Mouse (Mus musculus) heart, embryonic 11.5 days (tissue): ENCODE measurements at regions not wholly inside any gene's neighbourhood (a gene's known extent, or its start where the extent isn't known, plus 50 kb on each side); places are given as distances from the start of the nearest gene placed in this dataset.

Source experiments
- ATAC-seq: fragments of 200-750 bp; cut with Nextera tagmentation; replicated peaks from 2 replicates; pipeline ENCODE4 v1.8.0; 2017; ENCODE audit warnings: moderate library complexity; ENCODE audit not compliant: insufficient number of reproducible peaks, low FRiP score, low TSS enrichment
- H3K27ac ChIP-seq: fragments of 300-500 bp; sonication (generic); 2 replicates; pipeline ENCODE4 v1.5.1; 2014; ENCODE audit warnings: mild to moderate bottlenecking, low read depth, low read length
- H3K27me3 ChIP-seq: fragments of 300-500 bp; sonication (generic); 2 replicates; pipeline ENCODE4 v1.6.1; 2014; ENCODE audit warnings: mild to moderate bottlenecking, low read length, mixed read lengths; ENCODE audit not compliant: control insufficient read depth, insufficient read depth
- H3K36me3 ChIP-seq: fragments of 300-500 bp; sonication (generic); 2 replicates; pipeline ENCODE4 v1.6.1; 2014; ENCODE audit warnings: mild to moderate bottlenecking, low read length, moderate library complexity, mixed read lengths; ENCODE audit not compliant: control insufficient read depth, insufficient read depth
- H3K4me1 ChIP-seq: fragments of 300-500 bp; sonication (generic); 2 replicates; pipeline ENCODE4 v1.6.1; 2014; ENCODE audit warnings: low read length; ENCODE audit not compliant: control insufficient read depth, insufficient read depth
- H3K4me2 ChIP-seq: fragments of 300-500 bp; sonication (generic); 2 replicates; pipeline ENCODE4 v1.6.1; 2014; ENCODE audit warnings: mild to moderate bottlenecking, moderate library complexity
- H3K4me3 ChIP-seq: fragments of 300-500 bp; sonication (generic); 2 replicates; pipeline ENCODE4 v1.5.1; 2014; ENCODE audit warnings: low read depth, low read length
- H3K9ac ChIP-seq: fragments of 300-500 bp; sonication (generic); 2 replicates; pipeline ENCODE4 v1.6.1; 2014; ENCODE audit warnings: mild to moderate bottlenecking, low read depth, low read length, moderate library complexity
- H3K9me3 ChIP-seq: fragments of 300-500 bp; sonication (generic); replicated peaks from 2 replicates; pipeline ENCODE4 v1.6.1; 2016; ENCODE audit warnings: low read length; ENCODE audit not compliant: control insufficient read depth
- WGBS: fragments of 180-500 bp; shearing (Covaris S2); extraction: QIAGEN DNeasy Blood & Tissue Kit; methylation state at CpG from one replicate; pipeline ENCODE4 v1.1.7; 2014; ENCODE audit not compliant: insufficient replicate concordance; 5-methylcytosine and 5-hydroxymethylcytosine counted together

GRCm38 (mm10) chr7:128861376-128861775 lies 116.6 kb downstream of the Sec23ip start:
- ATAC-seq = no peak

DNA sequence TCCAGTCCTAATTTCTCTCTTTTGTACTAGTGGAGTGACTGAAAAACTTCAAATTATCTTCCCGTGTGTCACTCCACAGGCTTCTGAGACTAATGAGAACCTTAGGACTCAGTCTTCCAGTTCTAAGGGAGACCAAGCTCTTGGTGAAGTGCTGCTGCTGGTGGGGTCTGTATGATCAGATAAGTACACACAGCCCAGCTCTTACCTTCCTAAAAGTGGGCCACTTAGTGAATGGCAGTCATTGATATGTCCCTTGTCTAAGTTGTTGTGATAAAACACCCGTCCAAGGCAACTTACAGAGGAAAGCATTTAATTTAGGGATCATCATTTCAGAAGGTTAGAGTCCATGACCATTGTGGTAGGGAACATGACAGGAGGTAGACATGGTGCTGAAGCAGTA lies 124.1 kb downstream of the Sec23ip start:
- no peaks in the 10 kb centered on the region for H3K36me3 ChIP-seq
- H3K9ac ChIP-seq = no peak overlapping the region
- no peak overlapping the region for H3K4me3 ChIP-seq
- H3K27ac ChIP-seq = no peak overlapping the region
- H3K4me1 ChIP-seq = no peaks in the 10 kb centered on the region
- WGBS = 61% methylated on average over 2 of the region's 2 CpGs
- no peak for ATAC-seq
- no peaks in the 10 kb centered on the region for H3K27me3 ChIP-seq
- H3K9me3 ChIP-seq = no peaks in the 10 kb centered on the region
- no peak overlapping the region for H3K4me2 ChIP-seq

More at GRCm38 (mm10) chr7:128861376-128861775, 116.6 kb downstream of the Sec23ip start:
- Histone ChIP-seq H3K36me3 (no peaks in the 10 kb centered on the region), H3K4me2 (no peak overlapping the region), H3K4me3 (no peak overlapping the region), H3K4me1 (no peaks in the 10 kb centered on the region), H3K27ac (no peak overlapping the region), H3K27me3 (no peaks in the 10 kb centered on the region), H3K9ac (no peak overlapping the region), H3K9me3 (no peaks in the 10 kb centered on the region)
- WGBS = 85% methylated on average over 8 of the region's 8 CpGs

GRCm38 (mm10) chr7:128884015-128884414 lies 139.3 kb downstream of the Sec23ip start:
- no peak for ATAC-seq
- Histone ChIP-seq H3K4me3 (no peak overlapping the region), H3K4me2 (no peak overlapping the region), H3K9ac (no peak overlapping the region), H3K27me3 (no peaks in the 10 kb centered on the region), H3K36me3 (no peaks in the 10 kb centered on the region), H3K27ac (no peak overlapping the region), H3K4me1 (no peaks in the 10 kb centered on the region), H3K9me3 (no peaks in the 10 kb centered on the region)
- 54% methylated on average over 3 of the region's 3 CpGs for WGBS

DNA sequence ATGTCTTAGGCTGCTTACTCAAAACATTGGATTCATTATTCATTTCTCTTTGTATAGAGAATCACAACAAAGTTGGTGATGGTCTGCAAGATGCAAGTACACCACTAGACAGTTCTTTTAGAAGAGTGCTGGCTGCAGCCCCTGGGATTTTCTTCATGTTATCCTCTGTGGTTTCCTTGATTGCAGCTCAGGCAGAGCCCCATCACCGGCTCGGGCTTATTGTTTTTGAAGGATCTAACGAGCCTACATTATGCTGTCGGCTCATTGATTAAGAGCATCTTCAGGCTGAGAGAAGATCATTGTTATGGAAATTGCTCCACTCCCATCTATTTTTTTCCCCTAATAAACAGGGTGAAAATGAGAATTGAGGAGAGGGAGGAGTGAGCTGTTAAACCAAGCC lies 140.8 kb downstream of the Sec23ip start:
- H3K9me3 ChIP-seq = no peaks in the 10 kb centered on the region
- H3K4me1 ChIP-seq = no peaks in the 10 kb centered on the region
- WGBS = 80% methylated on average over 4 of the region's 4 CpGs
- H3K27ac ChIP-seq = no peak overlapping the region
- no peak overlapping the region for H3K4me3 ChIP-seq
- H3K9ac ChIP-seq = no peak overlapping the region
- H3K27me3 ChIP-seq = no peaks in the 10 kb centered on the region
- ATAC-seq = no peak
- no peaks in the 10 kb centered on the region for H3K36me3 ChIP-seq
- no peak overlapping the region for H3K4me2 ChIP-seq

DNA sequence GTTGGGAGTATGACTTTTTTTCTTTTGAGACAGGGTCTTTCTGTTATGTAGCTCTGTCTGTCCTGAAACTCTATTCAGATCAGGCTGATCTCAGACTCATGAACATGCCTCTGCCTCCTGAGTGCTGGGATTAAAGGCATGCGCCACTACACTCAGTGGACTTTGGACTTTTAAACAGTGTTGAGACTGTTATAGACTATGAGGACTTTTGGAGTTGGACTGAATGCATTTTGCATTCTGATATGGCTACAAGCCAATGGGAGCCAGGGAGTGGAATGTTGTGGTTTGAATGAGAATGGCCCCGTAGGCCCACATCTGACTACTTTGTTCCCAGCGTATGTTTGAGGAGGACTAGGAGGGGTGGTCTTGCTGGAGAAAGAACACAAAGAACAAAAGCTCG lies 165.4 kb downstream of the Sec23ip start:
- no peaks in the 10 kb centered on the region for H3K4me1 ChIP-seq
- H3K9ac ChIP-seq = no peak overlapping the region
- no peaks in the 10 kb centered on the region for H3K36me3 ChIP-seq
- no peak for ATAC-seq
- H3K27me3 ChIP-seq = no peaks in the 10 kb centered on the region
- H3K4me2 ChIP-seq = no peak overlapping the region
- no peak overlapping the region for H3K4me3 ChIP-seq
- 78% methylated on average over 4 of the region's 4 CpGs for WGBS
- 0 out of 2 replicates have a peak, but pooled peaks cover 2% of the 10 kb centered on the region for H3K9me3 ChIP-seq
- H3K27ac ChIP-seq = no peak overlapping the region

DNA sequence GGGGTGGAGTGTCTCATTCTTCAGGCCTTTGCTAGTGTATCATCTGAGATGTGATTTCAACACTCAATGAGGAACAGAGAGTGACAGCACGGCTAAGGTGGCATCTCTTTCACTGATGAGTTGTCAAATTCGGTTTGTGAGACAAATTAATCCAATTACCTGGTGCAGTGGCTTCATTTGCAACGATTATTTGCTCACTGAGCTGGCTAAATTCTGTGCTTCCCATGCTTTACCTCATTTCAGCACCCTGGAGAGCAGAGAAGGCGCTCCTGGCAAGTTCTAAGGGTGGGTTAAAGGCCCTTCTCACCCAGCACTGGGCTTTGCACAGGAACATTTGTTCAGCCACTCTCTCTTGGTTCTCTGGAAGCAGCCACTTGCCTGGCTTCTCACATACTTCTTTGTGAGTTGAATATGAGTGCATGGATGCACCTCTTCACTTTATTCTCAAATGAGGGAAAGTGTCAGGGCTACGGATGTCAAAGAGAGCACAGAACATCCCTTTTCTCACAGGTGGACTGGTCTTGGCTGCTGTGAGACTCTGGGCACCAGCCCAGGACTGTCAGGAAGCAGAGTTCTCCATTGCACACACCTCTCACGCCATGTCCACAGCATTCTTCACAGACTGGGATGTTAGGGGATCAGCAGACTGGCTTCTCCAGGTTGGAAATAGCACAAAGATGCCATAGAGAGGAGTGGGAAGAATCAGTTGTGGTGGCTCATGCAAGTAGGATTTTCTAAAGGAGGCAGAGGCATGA lies 193.4 kb downstream of the Sec23ip start:
- WGBS = 38% methylated on average over 6 of the region's 6 CpGs
- ATAC-seq = no peak
- H3K36me3 ChIP-seq = no peaks in the 10 kb centered on the region
- no peak overlapping the region for H3K9ac ChIP-seq
- no peak overlapping the region for H3K4me3 ChIP-seq
- H3K4me1 ChIP-seq = no peaks in the 10 kb centered on the region
- H3K4me2 ChIP-seq = no peak overlapping the region
- no peak overlapping the region for H3K27ac ChIP-seq
- H3K27me3 ChIP-seq = no peaks in the 10 kb centered on the region
- H3K9me3 ChIP-seq = no peaks in the 10 kb centered on the region

DNA sequence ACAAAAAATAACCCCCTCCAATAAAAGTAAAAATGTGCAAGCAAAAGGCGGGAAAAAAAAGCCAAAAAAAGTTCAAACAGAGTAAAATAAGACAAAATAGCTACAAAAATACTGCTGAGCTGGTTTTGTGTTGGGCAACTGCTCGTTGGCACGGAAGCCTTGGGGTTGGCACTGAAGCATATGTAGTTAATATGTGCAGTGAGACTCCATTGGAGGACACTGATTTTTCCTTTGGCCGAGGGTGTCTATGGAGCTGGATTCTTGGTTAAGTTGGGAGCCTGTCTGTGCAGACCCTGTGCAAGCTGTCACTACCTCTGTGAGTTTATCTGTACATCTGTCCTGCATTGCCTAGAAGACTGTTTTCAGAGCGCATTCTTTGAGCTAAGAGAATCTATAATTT lies 215.8 kb downstream of the Sec23ip start:
- Histone ChIP-seq H3K4me3 (no peak overlapping the region), H3K9me3 (no peaks in the 10 kb centered on the region), H3K9ac (no peak overlapping the region), H3K27me3 (no peaks in the 10 kb centered on the region), H3K4me2 (no peak overlapping the region), H3K36me3 (no peaks in the 10 kb centered on the region), H3K27ac (no peak overlapping the region), H3K4me1 (no peaks in the 10 kb centered on the region)
- 81% methylated on average over 5 of the region's 5 CpGs for WGBS
- ATAC-seq = no peak

GRCm38 (mm10) chr7:128979904-128980303 lies 235.2 kb downstream of the Sec23ip start:
- no peaks in the 10 kb centered on the region for H3K27me3 ChIP-seq
- H3K9ac ChIP-seq = no peak overlapping the region
- no peak overlapping the region for H3K4me2 ChIP-seq
- no peak overlapping the region for H3K27ac ChIP-seq
- no peaks in the 10 kb centered on the region for H3K4me1 ChIP-seq
- ATAC-seq = no peak
- no peaks in the 10 kb centered on the region for H3K36me3 ChIP-seq
- no peak overlapping the region for H3K4me3 ChIP-seq
- H3K9me3 ChIP-seq = no peaks in the 10 kb centered on the region
- WGBS = 70% methylated on average over 4 of the region's 4 CpGs

DNA sequence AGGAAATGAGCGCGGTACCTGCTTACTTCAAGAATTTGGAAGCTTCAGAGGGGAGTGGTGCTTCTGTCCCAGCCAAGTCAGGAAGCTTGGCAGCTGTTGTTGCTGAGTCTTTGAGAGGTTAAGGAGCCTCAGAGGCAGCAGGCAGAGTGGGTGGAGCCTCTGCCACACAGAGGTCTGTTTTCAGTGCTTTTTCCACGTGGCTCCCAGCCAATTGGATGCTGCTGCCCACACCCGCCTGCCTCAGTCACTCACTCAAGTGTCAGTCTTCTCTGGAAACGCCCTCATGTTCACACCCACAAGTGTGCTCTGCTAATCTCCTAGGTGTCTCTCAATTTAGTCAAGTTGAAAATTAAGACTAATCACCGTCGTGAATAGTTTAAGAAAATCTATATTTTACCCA lies 236.1 kb downstream of the Sec23ip start:
- no peak for ATAC-seq
- no peaks in the 10 kb centered on the region for H3K27me3 ChIP-seq
- H3K36me3 ChIP-seq = no peaks in the 10 kb centered on the region
- H3K9ac ChIP-seq = no peak overlapping the region
- no peaks in the 10 kb centered on the region for H3K4me1 ChIP-seq
- no peak overlapping the region for H3K4me2 ChIP-seq
- no peak overlapping the region for H3K4me3 ChIP-seq
- WGBS = 62% methylated on average over 7 of the region's 7 CpGs
- H3K9me3 ChIP-seq = no peaks in the 10 kb centered on the region
- no peak overlapping the region for H3K27ac ChIP-seq
